Mouse (Mus musculus) midbrain, embryonic 16.5 days (tissue): ENCODE data around the gene Gm6993. TPM values are rescaled to one million over a fixed set of nuclear protein-coding genes. Genes with fewer than 3 reads are reported as not detected.

Source experiments
- ATAC-seq: fragments of 200-750 bp; cut with Nextera tagmentation; 2 replicates; pipeline ENCODE4 v1.8.0; 2017; ENCODE audit warnings: moderate TSS enrichment
- H3K27ac ChIP-seq: fragments of 300-500 bp; sonication (generic); 2 replicates; pipeline ENCODE4 v1.5.1; 2014; ENCODE audit warnings: mild to moderate bottlenecking, low read length, mixed read lengths
- H3K27me3 ChIP-seq: fragments of 300-500 bp; sonication (generic); 2 replicates; pipeline ENCODE4 v1.6.1; 2014; ENCODE audit warnings: low read depth, low read length, mixed read lengths; ENCODE audit not compliant: control insufficient read depth, insufficient read depth
- H3K36me3 ChIP-seq: fragments of 300-500 bp; sonication (generic); 2 replicates; pipeline ENCODE4 v1.6.1; 2014; ENCODE audit warnings: mild to moderate bottlenecking, low read length, moderate library complexity, mixed read lengths; ENCODE audit not compliant: control insufficient read depth, insufficient read depth
- H3K4me1 ChIP-seq: fragments of 300-500 bp; sonication (generic); 2 replicates; pipeline ENCODE4 v1.6.1; 2014; ENCODE audit warnings: mild to moderate bottlenecking, low read length, mixed read lengths; ENCODE audit not compliant: control insufficient read depth, insufficient read depth
- H3K4me2 ChIP-seq: fragments of 300-500 bp; sonication (generic); 2 replicates; pipeline ENCODE4 v1.6.1; 2014; ENCODE audit warnings: mild to moderate bottlenecking, low read length, mixed read lengths
- H3K4me3 ChIP-seq: fragments of 300-500 bp; sonication (generic); 2 replicates; pipeline ENCODE4 v1.5.1; 2014; ENCODE audit warnings: low read depth, mild to moderate bottlenecking, low read length, moderate library complexity, mixed read lengths
- H3K9ac ChIP-seq: fragments of 300-500 bp; sonication (generic); 2 replicates; pipeline ENCODE4 v1.6.1; 2014; ENCODE audit warnings: low read depth, low read length, mixed read lengths
- H3K9me3 ChIP-seq: fragments of 300-500 bp; sonication (generic); replicated peaks from 2 replicates; pipeline ENCODE4 v1.6.1; 2014; ENCODE audit warnings: mild to moderate bottlenecking, low read length, mixed read lengths; ENCODE audit not compliant: control insufficient read depth, poor library complexity, severe bottlenecking
- WGBS: fragments of 180-500 bp; shearing (Covaris S2); extraction: QIAGEN DNeasy Blood & Tissue Kit; methylation state at CpG from one replicate; pipeline ENCODE4 v1.1.7; 2014; 5-methylcytosine and 5-hydroxymethylcytosine counted together
- polyA plus RNA-seq: library from polyadenylated mRNA; unstranded; fragments of >200 nt; fragmentation: Nextera tagmentation; extraction: Ambion mirVana; gene quantifications from 2 replicates; pipeline ENCODE4 v1.2.1, GENCODE M21; 2015

Gm6993 gene
- polyA plus RNA-seq, 1 experiment from 2014 or later, result not detected

- Histone ChIP-seq H3K4me2 (no peak overlapping the region), H3K27ac (no peak overlapping the region), H3K4me1 (no peaks in the 10 kb centered on the region), H3K4me3 (no peak overlapping the region), H3K9me3 (no peaks in the 10 kb centered on the region), H3K27me3 (no peaks in the 10 kb centered on the region), H3K36me3 (no peaks in the 10 kb centered on the region), H3K9ac (no peak overlapping the region)
- no peak for ATAC-seq
- 82% methylated on average over 6 of the region's 6 CpGs for WGBS
Measured at GRCm38 (mm10) chr12:31215003-31215402, 25.6 kb upstream of the Gm6993 start.

DNA sequence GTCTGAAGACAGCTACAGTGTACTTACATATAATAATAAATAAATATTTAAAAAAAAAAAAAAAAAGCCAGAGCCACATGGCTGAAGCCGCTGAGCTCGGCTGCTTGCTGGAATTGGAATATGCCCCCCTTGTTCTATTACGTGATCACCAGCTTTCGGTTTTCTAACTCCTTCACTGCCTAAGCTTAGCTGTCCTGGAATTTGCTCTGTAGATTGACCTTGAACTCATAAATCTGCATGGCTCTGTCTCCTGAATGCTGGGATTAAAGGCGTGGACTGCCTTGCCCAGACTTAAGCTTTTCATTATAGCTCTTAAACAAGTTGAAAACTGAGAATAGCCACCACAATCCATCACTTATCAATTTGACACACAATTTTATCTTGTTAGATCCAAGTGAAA, 23.3 kb upstream of the Gm6993 start:
- H3K4me2 ChIP-seq, result no peak overlapping the region
- no peak overlapping the region for H3K9ac ChIP-seq
- no peaks in the 10 kb centered on the region for H3K9me3 ChIP-seq
- ATAC-seq, result no peak
- H3K27me3 ChIP-seq, result no peaks in the 10 kb centered on the region
- no peaks in the 10 kb centered on the region for H3K4me1 ChIP-seq
- no peaks in the 10 kb centered on the region for H3K36me3 ChIP-seq
- H3K27ac ChIP-seq, result no peak overlapping the region
- WGBS, result 82% methylated on average over 5 of the region's 5 CpGs
- no peak overlapping the region for H3K4me3 ChIP-seq

DNA sequence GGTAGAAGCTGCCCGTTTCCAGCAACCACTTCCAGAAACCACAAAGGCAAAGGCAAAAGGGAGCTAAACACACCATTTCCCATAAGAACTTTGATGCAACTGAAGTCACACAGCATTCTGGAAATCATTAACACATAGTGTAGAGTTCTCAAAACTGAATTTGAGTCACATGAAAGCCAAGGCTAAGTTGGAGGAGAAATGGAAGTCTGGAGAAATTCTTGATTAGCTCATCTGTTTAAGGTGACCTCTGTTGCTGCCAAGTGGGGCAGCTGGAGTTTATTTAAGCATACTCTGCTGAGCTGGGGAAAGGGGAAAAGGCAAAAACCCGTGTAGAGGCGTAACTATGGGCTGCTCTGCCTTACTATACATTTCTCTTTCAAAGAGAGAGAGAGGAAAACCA, 21.8 kb upstream of the Gm6993 start:
- Histone ChIP-seq H3K27me3 (no peaks in the 10 kb centered on the region), H3K4me1 (no peaks in the 10 kb centered on the region), H3K4me2 (no peak overlapping the region), H3K27ac (no peak overlapping the region), H3K4me3 (no peak overlapping the region), H3K9me3 (no peaks in the 10 kb centered on the region), H3K9ac (no peak overlapping the region), H3K36me3 (no peaks in the 10 kb centered on the region)
- no peak for ATAC-seq
- WGBS, result 76% methylated on average over 3 of the region's 3 CpGs

DNA sequence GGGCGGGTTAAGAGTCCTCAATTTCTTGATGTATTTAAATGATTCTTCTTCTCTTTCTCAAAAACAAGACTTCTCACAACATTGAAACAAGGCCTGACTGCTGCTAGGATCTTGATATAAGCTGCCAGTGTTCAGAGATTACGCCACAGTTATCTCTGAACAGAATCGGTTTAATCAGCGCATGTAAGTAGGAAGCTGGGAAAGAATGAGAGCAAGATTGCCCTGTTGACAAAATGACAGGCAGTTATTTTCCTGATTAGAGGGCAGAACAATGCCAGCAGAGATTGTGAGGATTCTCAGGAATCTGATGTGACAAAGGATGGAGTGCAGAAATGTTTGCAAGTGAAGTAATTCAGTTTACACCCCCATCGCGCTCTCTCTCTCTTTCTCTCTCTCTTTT, 19.0 kb upstream of the Gm6993 start:
- H3K9ac ChIP-seq, result no peak overlapping the region
- H3K4me3 ChIP-seq, result no peak overlapping the region
- no peak overlapping the region for H3K27ac ChIP-seq
- no peak overlapping the region for H3K4me2 ChIP-seq
- H3K27me3 ChIP-seq, result no peaks in the 10 kb centered on the region
- WGBS, result 76% methylated on average over 6 of the region's 6 CpGs
- H3K36me3 ChIP-seq, result no peaks in the 10 kb centered on the region
- no peaks in the 10 kb centered on the region for H3K9me3 ChIP-seq
- no peaks in the 10 kb centered on the region for H3K4me1 ChIP-seq
- no peak for ATAC-seq

- Histone ChIP-seq H3K9ac (no peak overlapping the region), H3K4me3 (no peak overlapping the region), H3K36me3 (no peaks in the 10 kb centered on the region), H3K9me3 (no peaks in the 10 kb centered on the region), H3K4me1 (no peaks in the 10 kb centered on the region), H3K27me3 (no peaks in the 10 kb centered on the region), H3K27ac (no peak overlapping the region), H3K4me2 (no peak overlapping the region)
- 24% methylated on average over 2 of the region's 2 CpGs for WGBS
- no peak for ATAC-seq
Measured at GRCm38 (mm10) chr12:31222282-31222681, 18.3 kb upstream of the Gm6993 start.

- H3K4me3 ChIP-seq, result no peak overlapping the region
- H3K36me3 ChIP-seq, result no peaks in the 10 kb centered on the region
- no peak overlapping the region for H3K9ac ChIP-seq
- H3K27ac ChIP-seq, result no peak overlapping the region
- no peaks in the 10 kb centered on the region for H3K9me3 ChIP-seq
- ATAC-seq, result no peak
- H3K4me1 ChIP-seq, result no peaks in the 10 kb centered on the region
- H3K27me3 ChIP-seq, result no peaks in the 10 kb centered on the region
- 22% methylated on average over 3 of the region's 3 CpGs for WGBS
- no peak overlapping the region for H3K4me2 ChIP-seq
Measured at GRCm38 (mm10) chr12:31222741-31223140, 17.8 kb upstream of the Gm6993 start.

- Histone ChIP-seq H3K27ac (no peak overlapping the region), H3K27me3 (no peaks in the 10 kb centered on the region), H3K9ac (no peak overlapping the region), H3K4me1 (no peaks in the 10 kb centered on the region), H3K36me3 (no peaks in the 10 kb centered on the region), H3K9me3 (no peaks in the 10 kb centered on the region), H3K4me3 (no peak overlapping the region), H3K4me2 (no peak overlapping the region)
- ATAC-seq, result no peak
- WGBS, result 33% methylated on average over 8 of the region's 8 CpGs
Measured at GRCm38 (mm10) chr12:31225451-31225850, 15.1 kb upstream of the Gm6993 start.

DNA sequence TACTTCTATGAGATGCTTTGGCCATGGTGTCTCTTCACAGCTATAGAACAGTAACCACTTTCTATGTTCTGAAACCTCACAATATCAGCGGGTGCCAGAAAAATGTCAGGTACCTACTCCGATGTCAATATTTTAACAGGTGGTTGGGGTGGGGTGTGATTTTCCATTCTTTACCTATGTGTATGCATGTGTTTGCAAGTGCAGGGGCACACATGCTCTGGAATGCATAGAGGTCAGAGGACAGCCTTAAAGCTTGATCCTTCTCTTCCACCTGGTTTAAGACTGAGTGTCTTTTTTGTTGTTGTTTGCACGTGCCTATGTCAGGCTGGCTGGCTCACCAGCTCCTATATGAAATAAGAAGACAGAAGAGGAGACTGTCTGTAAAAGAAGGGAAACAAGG, 13.4 kb upstream of the Gm6993 start:
- no peaks in the 10 kb centered on the region for H3K4me1 ChIP-seq
- WGBS, result 92% methylated on average over 3 of the region's 3 CpGs
- no peak overlapping the region for H3K27ac ChIP-seq

GRCm38 (mm10) chr12:31228878-31229277, 11.7 kb upstream of the Gm6993 start:
- Histone ChIP-seq H3K9ac (no peak overlapping the region), H3K27ac (no peak overlapping the region), H3K36me3 (no peaks in the 10 kb centered on the region), H3K27me3 (no peaks in the 10 kb centered on the region), H3K4me2 (no peak overlapping the region), H3K4me1 (no peaks in the 10 kb centered on the region), H3K9me3 (no peaks in the 10 kb centered on the region), H3K4me3 (no peak overlapping the region)
- 58% methylated on average over 7 of the region's 7 CpGs for WGBS
- no peak for ATAC-seq

More for the DNA sequence above, 13.4 kb upstream of the Gm6993 start:
- no peak overlapping the region for H3K4me2 ChIP-seq
- no peak overlapping the region for H3K9ac ChIP-seq
- H3K36me3 ChIP-seq, result no peaks in the 10 kb centered on the region
- ATAC-seq, result no peak
- H3K27me3 ChIP-seq, result no peaks in the 10 kb centered on the region
- H3K4me3 ChIP-seq, result no peak overlapping the region
- no peaks in the 10 kb centered on the region for H3K9me3 ChIP-seq

GRCm38 (mm10) chr12:31232635-31233034, 7.9 kb upstream of the Gm6993 start:
- no peak overlapping the region for H3K27ac ChIP-seq
- no peak overlapping the region for H3K9ac ChIP-seq
- H3K27me3 ChIP-seq, result no peaks in the 10 kb centered on the region
- WGBS, result 90% methylated on average over 1 of the region's 1 CpGs
- H3K36me3 ChIP-seq, result no peaks in the 10 kb centered on the region
- no peaks in the 10 kb centered on the region for H3K9me3 ChIP-seq
- peaks cover 4% of the 10 kb centered on the region; the same call in 1 of the 2 replicates for H3K4me1 ChIP-seq
- H3K4me3 ChIP-seq, result no peak overlapping the region
- no peak overlapping the region for H3K4me2 ChIP-seq
- no peak for ATAC-seq
